Mouse (Mus musculus) adrenal gland, postnatal 0 days (tissue): ENCODE measurements around the gene Smarcd1. TPM values are rescaled to one million over a fixed set of nuclear protein-coding genes. Genes with fewer than 3 reads are reported as not detected.

ENCODE experiments used
- polyA plus RNA-seq: library from polyadenylated mRNA; unstranded; fragments of >200 nt; fragmentation: Nextera tagmentation; extraction: Ambion mirVana; gene quantifications from 2 replicates; pipeline ENCODE4 v1.2.1, GENCODE M21; 2015

Gene Smarcd1
- 24.2 and 30.4 TPM in 2 replicates for polyA plus RNA-seq

DNA sequence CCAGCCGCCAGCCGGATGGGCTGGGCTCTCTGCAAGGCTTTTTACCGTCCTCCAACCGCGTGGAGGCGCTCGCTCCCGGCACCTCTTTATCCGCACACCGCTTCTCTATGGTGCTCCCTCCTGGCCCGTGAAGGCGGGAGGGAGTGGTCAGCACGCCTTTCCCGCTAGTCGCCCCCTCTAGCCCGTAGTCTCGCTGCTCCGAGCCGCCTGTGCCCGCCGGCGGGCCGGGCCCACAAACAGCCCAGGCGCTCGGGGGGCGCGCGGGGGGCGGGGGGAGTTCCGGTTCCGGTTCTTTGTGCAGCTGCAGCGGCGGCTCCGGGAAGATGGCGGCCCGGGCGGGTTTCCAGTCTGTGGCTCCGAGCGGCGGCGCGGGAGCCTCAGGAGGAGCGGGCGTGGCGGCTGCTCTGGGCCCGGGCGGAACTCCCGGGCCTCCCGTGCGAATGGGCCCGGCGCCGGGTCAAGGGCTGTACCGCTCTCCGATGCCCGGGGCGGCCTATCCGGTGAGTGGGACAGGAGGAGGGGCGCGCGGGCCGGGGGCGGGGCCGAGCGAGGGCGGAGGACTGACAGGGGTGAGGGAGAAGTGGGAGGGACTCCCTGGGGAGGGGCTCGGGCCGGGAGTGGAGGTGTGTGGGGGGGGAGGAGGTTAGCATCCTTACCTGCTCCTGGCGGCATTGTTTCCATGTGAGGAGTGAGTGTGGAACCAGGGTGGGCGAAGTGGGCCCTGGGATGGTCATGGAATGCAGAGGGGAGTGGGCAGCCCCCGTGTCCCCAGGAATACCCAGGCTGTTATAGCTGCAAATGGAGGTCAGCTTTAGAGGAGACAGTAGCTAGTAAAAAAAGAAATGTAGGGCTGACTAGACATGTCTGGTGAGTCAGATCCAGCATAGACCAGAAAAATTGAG is at the start of gene Smarcd1:
Gene Smarcd1, plus strand, starts transcription at position 131 of the 902 bp plus-strand sequence.

DNA sequence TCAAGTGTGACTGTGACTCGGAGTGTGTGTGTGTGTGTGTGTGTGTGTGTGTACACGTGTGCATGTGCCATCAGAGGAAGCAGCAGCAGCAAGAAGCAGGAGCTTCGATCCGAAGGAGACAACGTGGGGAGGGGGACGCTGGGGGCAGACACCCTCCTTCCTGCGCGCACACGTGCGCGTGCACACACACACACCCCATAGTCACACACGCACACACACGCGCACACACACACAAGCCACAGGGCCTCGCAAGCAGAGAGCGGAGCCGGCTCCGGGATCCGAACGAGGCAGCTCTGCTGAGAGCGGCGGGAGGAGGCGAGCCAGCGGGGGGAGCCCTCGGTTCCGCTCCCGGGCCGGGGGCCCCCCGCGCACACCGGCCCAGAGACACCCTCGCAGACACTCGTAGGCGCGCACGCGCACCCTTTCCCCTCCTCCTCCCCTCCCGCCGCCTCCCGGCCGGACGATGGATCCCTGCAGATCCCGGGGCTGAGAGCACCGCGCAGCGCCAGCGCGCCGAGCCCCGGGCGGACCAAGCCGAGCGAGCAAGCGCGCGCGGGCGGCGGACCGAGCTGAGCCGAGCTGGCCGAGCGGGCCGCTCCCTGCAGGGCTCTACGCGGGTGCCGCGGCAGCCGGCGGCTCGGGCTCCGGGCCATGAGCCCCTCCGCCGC is 31.6 kb upstream of the Smarcd1 start, which contains the start of gene Asic1:
Gene Asic1, plus strand, starts transcription at position 215 of the 668 bp plus-strand sequence.

DNA sequence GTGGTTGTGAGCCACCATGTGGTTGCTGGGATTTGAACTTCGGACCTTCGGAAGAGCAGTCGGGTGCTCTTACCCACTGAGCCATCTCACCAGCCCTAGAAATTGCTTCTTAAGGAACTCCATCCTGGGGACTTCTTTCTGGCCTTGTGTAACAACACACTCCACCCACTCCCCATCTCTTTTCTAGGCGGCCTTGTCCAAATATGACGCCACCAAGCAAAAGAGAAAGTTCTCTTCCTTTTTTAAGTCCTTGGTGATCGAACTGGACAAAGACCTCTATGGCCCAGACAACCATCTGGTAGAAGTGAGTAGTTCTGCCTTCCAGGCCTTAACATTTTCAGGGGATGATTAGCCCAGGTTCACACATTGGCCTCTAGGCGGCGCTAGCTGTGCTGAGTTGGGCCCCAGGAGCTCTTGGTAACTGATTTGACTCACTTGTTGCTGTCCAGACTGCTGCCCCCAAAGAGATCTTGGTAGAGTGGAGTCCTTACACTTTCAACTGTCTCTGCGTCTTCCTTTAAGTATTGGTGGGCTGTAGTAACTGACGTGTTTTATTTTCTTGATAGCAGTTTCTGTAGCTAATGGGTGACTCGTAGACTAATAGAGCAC is 3.6 kb downstream of the Smarcd1 start, which contains the start of gene Gm17349:
Gene Gm17349, minus strand, starts transcription at position 51 of the 609 bp plus-strand sequence.

DNA sequence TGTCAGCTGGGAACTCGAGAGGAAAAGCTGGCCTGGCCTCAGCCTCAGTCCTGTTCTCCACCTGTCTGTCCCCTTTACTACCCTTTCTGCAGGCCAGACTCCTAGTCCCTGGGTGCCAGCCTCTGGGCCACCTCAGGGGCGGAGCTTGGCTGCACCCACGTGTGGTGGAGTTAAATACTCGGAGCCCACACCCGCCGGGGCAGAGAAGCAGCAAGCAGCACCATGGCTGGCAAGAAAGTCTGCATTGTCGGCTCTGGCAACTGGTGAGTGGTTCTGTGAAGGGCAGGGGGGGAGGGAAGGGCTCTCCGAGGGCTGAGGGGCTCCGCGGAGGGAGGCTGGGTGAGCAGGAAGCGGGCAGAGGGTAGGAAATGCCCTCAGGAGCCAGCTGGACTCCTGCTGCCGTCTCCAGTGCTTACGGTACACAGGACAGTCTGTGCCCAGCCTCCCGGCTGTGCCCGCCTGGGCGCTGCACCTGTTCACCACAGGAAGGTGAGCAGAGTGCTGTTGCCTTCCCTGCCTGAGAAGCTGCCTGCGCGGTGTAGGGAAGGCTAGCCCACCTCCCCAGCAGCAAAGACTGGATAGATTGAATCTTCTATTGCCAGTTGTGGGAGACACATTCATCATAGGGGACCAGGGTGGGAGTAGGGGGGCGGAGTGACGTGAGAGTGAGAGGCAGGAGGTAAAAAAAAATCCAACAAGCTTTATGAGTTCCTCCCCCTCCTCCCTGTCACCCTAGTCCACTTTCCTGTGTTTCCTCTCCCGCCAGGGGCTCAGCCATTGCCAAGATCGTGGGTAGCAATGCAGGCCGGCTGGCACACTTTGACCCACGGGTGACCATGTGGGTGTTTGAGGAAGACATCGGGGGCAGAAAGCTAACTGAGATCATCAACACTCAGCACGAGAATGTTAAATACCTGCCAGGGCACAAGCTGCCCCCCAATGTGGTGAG is 15.7 kb downstream of the Smarcd1 start, which contains the start of gene Gpd1:
Gene Gpd1, plus strand, starts transcription at position 130 of the 949 bp plus-strand sequence.

DNA sequence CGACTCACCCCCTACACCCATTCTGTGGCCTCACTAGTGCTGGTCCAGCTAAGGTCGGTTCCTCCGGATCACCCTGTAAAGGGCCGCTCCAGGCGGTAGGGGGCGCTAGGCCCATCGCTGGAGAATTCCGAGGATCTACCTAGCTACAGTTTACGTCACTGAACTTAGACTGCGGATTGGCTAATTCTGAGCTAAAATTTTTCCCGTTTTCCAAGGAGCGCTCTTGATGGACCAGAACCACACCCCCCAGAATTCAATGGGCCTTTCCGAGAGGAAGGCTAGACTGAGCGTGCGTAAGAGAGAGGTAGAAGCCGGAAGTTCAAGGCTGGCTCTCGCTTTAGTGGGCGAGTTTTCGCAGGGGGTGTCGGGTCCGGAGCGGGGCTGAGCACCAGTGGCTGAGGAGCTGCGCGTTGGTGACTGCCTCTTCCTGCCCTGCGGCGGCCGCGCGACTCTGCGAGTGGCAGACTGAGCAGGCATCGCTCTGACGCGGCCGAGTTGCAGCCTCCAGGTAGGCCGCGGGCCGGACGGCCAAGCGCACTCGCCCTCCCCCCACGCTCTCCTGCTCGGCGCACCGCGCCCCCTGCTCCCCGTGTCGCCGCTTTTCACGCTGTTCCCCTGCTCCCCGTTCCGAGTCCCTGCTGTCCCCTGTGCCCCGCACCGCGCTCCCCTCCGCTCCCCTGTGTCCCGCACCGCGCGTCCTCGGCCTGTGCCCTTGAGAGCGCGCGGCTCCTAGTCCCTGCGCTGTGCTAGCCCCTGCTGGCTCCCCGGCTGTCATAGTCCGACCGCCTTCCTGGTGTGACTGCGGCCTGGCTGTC is 23.6 kb downstream of the Smarcd1 start, which contains the start of gene Cox14:
Gene Cox14, plus strand, starts transcription at position 278 of the 815 bp plus-strand sequence.

Other genes starting within 250 kb of the Smarcd1 start
- gene Nckap5l, start 244.4 kb upstream of the Smarcd1 start, polyA plus RNA-seq: 7.1 and 9.6 TPM in 2 replicates
- 6.8 and 9.1 TPM in 2 replicates for gene Bcdin3d, start 227.4 kb upstream of the Smarcd1 start, polyA plus RNA-seq
- 12.9 and 18.4 TPM in 2 replicates for gene Faim2, start 174.0 kb upstream of the Smarcd1 start, polyA plus RNA-seq
- 1.4 and 4.6 TPM in 2 replicates for gene Aqp2, start 123.1 kb upstream of the Smarcd1 start, polyA plus RNA-seq
- 0.41 and 1.4 TPM in 2 replicates for gene Aqp5, start 111.3 kb upstream of the Smarcd1 start, polyA plus RNA-seq
- not detected in 2 replicates for gene Aqp6, start 100.7 kb upstream of the Smarcd1 start, polyA plus RNA-seq
- 26.2 and 30.6 TPM in 2 replicates for gene Racgap1, start 50.5 kb upstream of the Smarcd1 start, polyA plus RNA-seq
- gene Asic1, start 31.8 kb upstream of the Smarcd1 start, polyA plus RNA-seq: 1.4 and 2.3 TPM in 2 replicates
- gene Gm17349, start 3.4 kb downstream of the Smarcd1 start, polyA plus RNA-seq: not detected in 2 replicates
- gene Gpd1, start 15.4 kb downstream of the Smarcd1 start, polyA plus RNA-seq: 8.4 and 17.2 TPM in 2 replicates
- 591 and 623 TPM in 2 replicates for gene Cox14, start 23.5 kb downstream of the Smarcd1 start, polyA plus RNA-seq
- 66.3 and 78.1 TPM in 2 replicates for gene Cers5, start 70.8 kb downstream of the Smarcd1 start, polyA plus RNA-seq
- 24.3 and 24.5 TPM in 2 replicates for gene Lima1, start 173.3 kb downstream of the Smarcd1 start, polyA plus RNA-seq